Mouse (Mus musculus): ENCODE measurements around the gene Mpv17l2.

Gene Mpv17l2

GRCm38 (mm10) chr8:70718297-70718696 lies 42.4 kb downstream of the Mpv17l2 start, which contains the start of gene Gm3336:
Gene Gm3336 (plus strand): TSS chr8:70718543.
- DNase-seq, result peak; percentile 81

GRCm38 (mm10) chr8:70716521-70717400 lies 44.0 kb downstream of the Mpv17l2 start:
- DNase-seq, result peak; percentile 17

- no peak for DNase-seq
Observed at GRCm38 (mm10) chr8:70715086-70715485, 45.7 kb downstream of the Mpv17l2 start.

GRCm38 (mm10) chr8:70713991-70714390 lies 46.8 kb downstream of the Mpv17l2 start:
- no peak for DNase-seq

- no peak for DNase-seq
Observed at GRCm38 (mm10) chr8:70711041-70711440, 49.7 kb downstream of the Mpv17l2 start.

- DNase-seq, result no peak
Observed at GRCm38 (mm10) chr8:70710296-70710695, 50.5 kb downstream of the Mpv17l2 start.

- DNase-seq, result no peak
Observed at GRCm38 (mm10) chr8:70709794-70710193, 51.0 kb downstream of the Mpv17l2 start.
